Mouse (Mus musculus) adrenal gland, postnatal 10 days (tissue): ENCODE data around the gene Crb3. TPM values are rescaled to one million over a fixed set of nuclear protein-coding genes. Genes with fewer than 3 reads are reported as not detected.
"Not testable (repeated sequence)": the region's sequence is repeated elsewhere in the genome, so short reads cannot be mapped to it uniquely, and the experiment has no call there.

Experiments
- DNase-seq: peaks from one replicate; pipeline ENCODE4 v3.0.0; 2021; ENCODE audit warnings: mixed read lengths
- long read RNA-seq, 2 experiments: library from polyadenylated mRNA; stranded (forward); transcript quantifications; one replicate each; pipeline ENCODE4 v2.0.0; 2021
- total RNA-seq, 2 experiments: library from RNA; stranded (reverse); gene quantifications; 2 replicates each; pipeline ENCODE4 v1.2.3; 2021

Crb3 gene
- total RNA-seq = 1 to 10 TPM; 2.0 to 3.9 TPM
- long read RNA-seq, experiment 1, partial matches to known transcripts = 0 of 4 reads
- long read RNA-seq, experiment 1, other reads (novel, unspliced or antisense) = 0 of 4 reads
- long read RNA-seq, experiment 2, partial matches to known transcripts = 1 of 8 reads
- long read RNA-seq, experiment 2, other reads (novel, unspliced or antisense) = 0 of 8 reads

GRCm38 (mm10) chr17:57058891-57059485 is at the start of gene Crb3:
Gene Crb3, plus strand, starts transcription at chr17:57059105.
- peak; percentile 62 for DNase-seq

- DNase-seq = no peak
These were observed 48.0 kb upstream of the Crb3 start for GRCm38 (mm10) chr17:57010911-57011235.

- DNase-seq = peak; percentile 96
These were observed 47.4 kb upstream of the Crb3 start, which contains the start of the genes Gtf2f1 and Gm17949 for GRCm38 (mm10) chr17:57011236-57012141. Gene Gtf2f1, minus strand, starts transcription at chr17:57011288. Gene Gm17949, plus strand, starts transcription at chr17:57011469.

GRCm38 (mm10) chr17:57012245-57012795 is 46.6 kb upstream of the Crb3 start:
- no peak for DNase-seq

- no peak for DNase-seq
These were observed 39.2 kb upstream of the Crb3 start for GRCm38 (mm10) chr17:57019693-57020092.

- no peak for DNase-seq
These were observed 37.9 kb upstream of the Crb3 start for GRCm38 (mm10) chr17:57020960-57021359.

- no peak for DNase-seq
These were observed 31.4 kb upstream of the Crb3 start for GRCm38 (mm10) chr17:57027471-57027870.

GRCm38 (mm10) chr17:57029691-57030090 is 29.2 kb upstream of the Crb3 start:
- peak; percentile 49 for DNase-seq

GRCm38 (mm10) chr17:57030931-57031660 is 27.8 kb upstream of the Crb3 start, which contains the start of gene Khsrp:
Gene Khsrp, minus strand, starts transcription at chr17:57031522.
- peak; percentile 67 for DNase-seq

- peak; percentile 98 for DNase-seq
These were observed 27.1 kb upstream of the Crb3 start for GRCm38 (mm10) chr17:57031661-57032420.

- no peak for DNase-seq
These were observed 26.1 kb upstream of the Crb3 start for GRCm38 (mm10) chr17:57032854-57033253.

- DNase-seq = no peak
These were observed 19.9 kb upstream of the Crb3 start for GRCm38 (mm10) chr17:57038978-57039377.

GRCm38 (mm10) chr17:57041554-57041953 is 17.4 kb upstream of the Crb3 start, which contains the start of gene Slc25a41:
Gene Slc25a41, minus strand, starts transcription at chr17:57041654.
- DNase-seq = no peak

- no peak for DNase-seq
These were observed 11.5 kb upstream of the Crb3 start for GRCm38 (mm10) chr17:57047406-57047805.

- DNase-seq = no peak
These were observed 10.1 kb upstream of the Crb3 start for GRCm38 (mm10) chr17:57048816-57049215.

GRCm38 (mm10) chr17:57051679-57052078 is 7.2 kb upstream of the Crb3 start:
- not testable (repeated sequence) for DNase-seq

- no peak for DNase-seq
These were observed 2.7 kb upstream of the Crb3 start for GRCm38 (mm10) chr17:57056246-57056645.

- DNase-seq = peak; percentile 84
These were observed 627 bp downstream of the Crb3 start, which contains the start of gene Slc25a23 for GRCm38 (mm10) chr17:57059486-57059977. Gene Slc25a23, minus strand, starts transcription at chr17:57059863.

GRCm38 (mm10) chr17:57060231-57060801 is 1.4 kb downstream of the Crb3 start:
- peak; percentile 93 for DNase-seq

GRCm38 (mm10) chr17:57061069-57061468 is 2.2 kb downstream of the Crb3 start:
- DNase-seq = no peak
